Mouse (Mus musculus) inflammation-experienced regulatory T-cells, adult 6 months (primary cell): ENCODE data around the gene Nutm1. TPM values are rescaled to one million over a fixed set of nuclear protein-coding genes. Genes with fewer than 3 reads are reported as not detected.

Experiments used
- polyA plus RNA-seq, 3 experiments: library from polyadenylated mRNA; unstranded; fragments of 100-300 nt; shearing (Covaris generic); gene quantifications; one replicate each; pipeline ENCODE4 v1.2.1; 2017

The Nutm1 gene
- polyA plus RNA-seq, 3 experiments from 2014 or later = not detected

Other genes starting within 250 kb of the Nutm1 start
- under 1 TPM in 1 of 3 experiments, not detected in 2; 0.09 TPM for gene Olfr1310, start 246.6 kb downstream of the Nutm1 start, polyA plus RNA-seq
- gene Olfr1311, start 234.9 kb downstream of the Nutm1 start, polyA plus RNA-seq = not detected
- not detected for gene Olfr1312, start 209.1 kb downstream of the Nutm1 start, polyA plus RNA-seq
- not detected for gene Olfr1313, start 181.4 kb downstream of the Nutm1 start, polyA plus RNA-seq
- gene Olfr1314, start 162.5 kb downstream of the Nutm1 start, polyA plus RNA-seq = not detected
- not detected for gene Olfr1315-ps1, start 143.9 kb downstream of the Nutm1 start, polyA plus RNA-seq
- not detected for gene Olfr1316, start 124.3 kb downstream of the Nutm1 start, polyA plus RNA-seq
- gene Olfr1317, start 119.0 kb downstream of the Nutm1 start, polyA plus RNA-seq = not detected
- gene Olfr1318, start 105.1 kb downstream of the Nutm1 start, polyA plus RNA-seq = not detected
- gene Lpcat4, start 19.8 kb downstream of the Nutm1 start, polyA plus RNA-seq = 10 to 100 TPM; 30.4 to 45.0 (median 34.4) TPM
- gene Nop10, start 2.6 kb upstream of the Nutm1 start, polyA plus RNA-seq = 100 to 1,000 TPM; 152 to 243 (median 201) TPM
- gene Slc12a6, start 6.5 kb upstream of the Nutm1 start, polyA plus RNA-seq = 10 to 100 TPM; 37.3 to 57.5 (median 52.3) TPM
- gene Gm21985, start 7.0 kb upstream of the Nutm1 start, polyA plus RNA-seq = not detected
- gene Emc4, start 108.7 kb upstream of the Nutm1 start, polyA plus RNA-seq = 10 to 100 TPM; 76.8 to 96.3 (median 82.0) TPM
- gene Katnbl1, start 119.9 kb upstream of the Nutm1 start, polyA plus RNA-seq = 10 to 100 TPM; 22.9 to 30.5 (median 23.0) TPM
- 10 to 100 TPM; 12.9 to 18.2 (median 13.3) TPM for gene Emc7, start 195.7 kb upstream of the Nutm1 start, polyA plus RNA-seq
- not detected for gene Chrm5, start 221.5 kb upstream of the Nutm1 start, polyA plus RNA-seq
- gene Aven, start 233.7 kb upstream of the Nutm1 start, polyA plus RNA-seq = 10 to 100 TPM in 2 of 3 experiments, 1 to 10 TPM in 1; 7.2 to 22.2 (median 12.3) TPM